Mouse (Mus musculus) bone marrow macrophage, adult 2 months (primary cell): ENCODE results near the gene Arf6.

ENCODE experiments used
- CTCF ChIP-seq: IDR thresholded peaks from 2 replicates; pipeline ENCODE4 v1.5.1; 2012; ENCODE audit warnings: low read depth, mild to moderate bottlenecking, low read length, moderate library complexity
- POLR2A ChIP-seq: IDR thresholded peaks from 2 replicates; pipeline ENCODE4 v1.6.1; 2012; ENCODE audit warnings: mild to moderate bottlenecking, low read depth, low read length, borderline replicate concordance

GRCm38 (mm10) chr12:69360655-69360996, 11.3 kb upstream of the Arf6 start:
- no peak for TF ChIP-seq POLR2A
- TF ChIP-seq CTCF: no peak
